Comparison of ENCODE assay signal across 8 mouse cellular contexts in the genomic region with DNA sequence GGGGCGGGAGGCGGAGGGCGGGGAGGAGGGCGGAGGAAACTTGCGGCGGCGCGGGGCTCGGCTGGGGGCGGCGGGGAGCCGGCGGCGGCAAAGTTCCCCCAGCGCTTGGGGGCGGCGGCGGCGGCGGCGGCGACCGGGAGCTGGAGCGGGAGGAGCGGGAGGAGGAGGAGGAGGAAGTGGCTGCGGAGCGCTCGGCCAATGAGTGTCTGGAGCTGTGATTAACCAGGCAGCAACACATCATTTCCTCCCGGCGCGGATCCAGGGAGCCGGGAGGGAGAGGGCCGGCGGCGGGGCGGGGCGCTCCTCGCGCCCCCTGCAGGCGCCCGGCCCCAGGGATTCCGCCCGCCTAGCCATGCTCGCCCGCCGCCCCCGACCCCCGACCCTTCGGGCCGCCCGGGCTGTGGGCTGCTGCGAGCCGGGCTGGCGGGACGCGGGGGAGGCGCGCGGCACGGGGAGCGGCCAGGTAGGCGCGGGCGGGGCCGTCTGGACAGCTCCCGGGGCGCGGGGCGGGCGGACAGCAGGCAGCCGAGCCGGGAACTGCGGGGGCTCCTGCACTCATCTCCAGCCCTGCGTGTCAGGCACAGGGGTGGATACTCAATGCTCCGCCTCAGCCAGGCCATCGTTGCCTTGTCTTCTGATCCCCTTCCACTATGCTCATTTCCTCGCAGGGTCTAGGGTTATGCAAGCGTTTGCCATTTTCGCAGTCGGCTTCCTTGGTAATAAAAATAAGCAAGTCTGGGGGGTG. TPM values are rescaled to one million over a fixed set of nuclear protein-coding genes. Genes with fewer than 3 reads are reported as not detected.
DNase-seq lines count a peak whose midpoint lies in the region; ATAC-seq and TF ChIP-seq lines count a peak whose summit lies in the region.

A gene (minus strand): TSS at position 92 of the 745 bp plus-strand sequence.
A gene (plus strand): TSS at position 233 of the 745 bp plus-strand sequence.

- peaks cover 51% of the 10 kb centered on the region for H3K79me3 ChIP-seq in C2C12 (ENCODE audit: low read depth)

- H3K79me2 ChIP-seq in C2C12 (ENCODE audit: control insufficient read depth, insufficient read depth), result peaks cover 70% of the 10 kb centered on the region

- peak; percentile 40 for TF ChIP-seq CTCF in C2C12 (IDR thresholded peaks at IDR 0.05; ENCODE audit: control insufficient read depth, insufficient read depth, insufficient read length)
- no peak for TF ChIP-seq CTCF in bone marrow macrophage, adult 2 months (IDR thresholded peaks at IDR 0.05; ENCODE audit: low read depth, low read length)
- no peak for TF ChIP-seq CTCF in liver, embryonic 14.5 days (IDR thresholded peaks at IDR 0.05; ENCODE audit: low read depth)

- H3ac ChIP-seq in C2C12 (ENCODE audit: control insufficient read depth, insufficient read length, low read depth), result peak within 1 kb of the TSS; percentile 98

- no peaks in the 10 kb centered on the region for H3K27me3 ChIP-seq in C2C12 (ENCODE audit: control insufficient read depth, insufficient read depth, insufficient read length)
- H3K27me3 ChIP-seq in forebrain, embryonic 11.5 days (ENCODE audit: control insufficient read depth, insufficient read depth, low read length), result no peaks in the 10 kb centered on the region
- no peaks in the 10 kb centered on the region for H3K27me3 ChIP-seq in heart, embryonic 15.5 days
- H3K27me3 ChIP-seq in liver, embryonic 14.5 days (ENCODE audit: control insufficient read depth, insufficient read depth, low read length), result peaks cover 24% of the 10 kb centered on the region
- no peaks in the 10 kb centered on the region for H3K27me3 ChIP-seq in neural tube, embryonic 11.5 days (ENCODE audit: control insufficient read depth, insufficient read depth, low read length)

- no peak for TF ChIP-seq POLR2A in bone marrow macrophage, adult 2 months (IDR thresholded peaks at IDR 0.05; ENCODE audit: borderline replicate concordance, low read depth, low read length)

- peaks cover 24% of the 10 kb centered on the region for H3K4me1 ChIP-seq in bone marrow macrophage, adult 2 months (ENCODE audit: control insufficient read depth, insufficient read depth, low read length)
- peaks cover 9% of the 10 kb centered on the region for H3K4me1 ChIP-seq in forebrain, embryonic 11.5 days (replicated peaks; ENCODE audit: control insufficient read depth, insufficient read depth, low read length)
- H3K4me1 ChIP-seq in heart, embryonic 15.5 days (replicated peaks), result peaks cover 50% of the 10 kb centered on the region
- peaks cover 0 to 7% of the 10 kb centered on the region in 2 experiments; a peak in 2 of 4 replicates for H3K4me1 ChIP-seq in liver, embryonic 14.5 days (replicated peaks; ENCODE audit: control insufficient read depth in 2 of 2, insufficient read depth in 2 of 2, low read length in 1 of 2)
- H3K4me1 ChIP-seq in neural tube, embryonic 11.5 days (ENCODE audit: control insufficient read depth, insufficient read depth, low read length), result peaks cover 12% of the 10 kb centered on the region; the same call in 1 of the 2 replicates

- H3K9ac ChIP-seq in forebrain, embryonic 11.5 days (ENCODE audit: low read length), result peak within 1 kb of the TSS; percentile 94
- peak within 1 kb of the TSS; percentile 93 for H3K9ac ChIP-seq in heart, embryonic 15.5 days
- H3K9ac ChIP-seq in liver, embryonic 14.5 days (replicated peaks), result peak within 1 kb of the TSS; percentile 37; the same call in 1 of the 2 replicates
- peak within 1 kb of the TSS; percentile 65 for H3K9ac ChIP-seq in neural tube, embryonic 11.5 days (ENCODE audit: low read length)

- H3K9me3 ChIP-seq in forebrain, embryonic 11.5 days (ENCODE audit: control insufficient read depth, low read length), result no peaks in the 10 kb centered on the region
- H3K9me3 ChIP-seq in heart, embryonic 15.5 days (replicated peaks), result no peaks in the 10 kb centered on the region
- no peaks in the 10 kb centered on the region for H3K9me3 ChIP-seq in liver, embryonic 14.5 days (ENCODE audit: control insufficient read depth, low read length)
- no peaks in the 10 kb centered on the region for H3K9me3 ChIP-seq in neural tube, embryonic 11.5 days (ENCODE audit: control insufficient read depth, low read length)

- H3K27ac ChIP-seq in bone marrow macrophage, adult 2 months (ENCODE audit: insufficient read depth, low read depth, low read length), result peak within 1 kb of the TSS; percentile 62
- peak within 1 kb of the TSS; percentile 88 for H3K27ac ChIP-seq in forebrain, embryonic 11.5 days (ENCODE audit: low read depth, low read length)
- peak within 1 kb of the TSS; percentile 99 for H3K27ac ChIP-seq in heart, embryonic 15.5 days
- H3K27ac ChIP-seq in liver, embryonic 14.5 days, result no peak within 1 kb of the TSS
- peak within 1 kb of the TSS; percentile 93 for H3K27ac ChIP-seq in neural tube, embryonic 11.5 days (ENCODE audit: low read depth, low read length)

- WGBS in forebrain, embryonic 11.5 days, result under 1% methylated on average over 55 of the region's 80 CpGs
- under 1% methylated on average over 51 of the region's 80 CpGs for WGBS in heart, embryonic 15.5 days
- 2% methylated on average over 50 of the region's 80 CpGs for WGBS in liver, embryonic 14.5 days (ENCODE audit: insufficient replicate concordance)
- WGBS in neural tube, embryonic 11.5 days, result 0% methylated on average over 26 of the region's 80 CpGs

- H3K36me3 ChIP-seq in C2C12 (ENCODE audit: control insufficient read depth, insufficient read depth), result no peaks in the 10 kb centered on the region
- no peaks in the 10 kb centered on the region for H3K36me3 ChIP-seq in forebrain, embryonic 11.5 days (ENCODE audit: control insufficient read depth, insufficient read depth, low read length)
- no peaks in the 10 kb centered on the region for H3K36me3 ChIP-seq in heart, embryonic 15.5 days
- H3K36me3 ChIP-seq in liver, embryonic 14.5 days (replicated peaks; ENCODE audit: control insufficient read depth, insufficient read depth, low read depth), result no peaks in the 10 kb centered on the region
- no peaks in the 10 kb centered on the region for H3K36me3 ChIP-seq in neural tube, embryonic 11.5 days (ENCODE audit: control insufficient read depth, insufficient read depth, low read length)

- H3K4me3 ChIP-seq in C2C12 (ENCODE audit: insufficient read depth, poor library complexity, severe bottlenecking), result peak within 1 kb of the TSS; percentile 81
- H3K4me3 ChIP-seq in bone marrow macrophage, adult 2 months (ENCODE audit: insufficient read depth, low read length), result peak within 1 kb of the TSS; percentile 96
- H3K4me3 ChIP-seq in forebrain, embryonic 11.5 days (ENCODE audit: low read depth, low read length), result peak within 1 kb of the TSS; percentile 92
- H3K4me3 ChIP-seq in heart, embryonic 15.5 days, result peak within 1 kb of the TSS; percentile 97
- peak within 1 kb of the TSS; percentile 54 to 70 for H3K4me3 ChIP-seq in liver, embryonic 14.5 days (ENCODE audit: insufficient read depth in 1 of 2, low read depth in 2 of 2, low read length in 2 of 2)
- H3K4me3 ChIP-seq in neural tube, embryonic 11.5 days (ENCODE audit: low read depth, low read length), result peak within 1 kb of the TSS; percentile 64

- no peak for TF ChIP-seq EP300 in liver, embryonic 14.5 days (IDR thresholded peaks at IDR 0.05; ENCODE audit: low read depth)

- peak within 1 kb of the TSS; percentile 64 for H3K4me2 ChIP-seq in forebrain, embryonic 11.5 days (ENCODE audit: low read depth, low read length, severe bottlenecking)
- peak within 1 kb of the TSS; percentile 66 for H3K4me2 ChIP-seq in heart, embryonic 15.5 days
- H3K4me2 ChIP-seq in liver, embryonic 14.5 days (ENCODE audit: low read depth), result peak within 1 kb of the TSS; percentile 61
- peak within 1 kb of the TSS; percentile 50 for H3K4me2 ChIP-seq in neural tube, embryonic 11.5 days (ENCODE audit: low read depth)

- ATAC-seq in forebrain, embryonic 11.5 days (replicated peaks; ENCODE audit: low FRiP score), result peak; percentile 94
- peak; percentile 92 for ATAC-seq in heart, embryonic 15.5 days (replicated peaks; ENCODE audit: insufficient number of reproducible peaks, insufficient read depth, low FRiP score, low read depth)
- peak; percentile 81 for ATAC-seq in liver, embryonic 14.5 days (ENCODE audit: insufficient read depth)
- peak; percentile 96 for ATAC-seq in neural tube, embryonic 11.5 days (ENCODE audit: insufficient read depth, low FRiP score, low TSS enrichment)

- DNase-seq in forebrain, embryonic 11.5 days (ENCODE audit: low spot score), result peak; percentile 89
- peak; percentile 94 for DNase-seq in kidney, postnatal 14 days
- peak in 1 of 3 experiments; percentile 27 for DNase-seq in liver, embryonic 14.5 days (ENCODE audit: low read depth in 3 of 3, low spot score in 3 of 3)
- DNase-seq in neural tube, embryonic 11.5 days (ENCODE audit: low spot score), result peak; percentile 88
- DNase-seq in telencephalon, adult 2 months (ENCODE audit: low read depth, low spot score), result peak; percentile 89

TF ChIP-seq in C2C12, 6 proteins besides CTCF, POLR2A, EP300 and RAD21:
- TF ChIP-seq USF1 (IDR thresholded peaks at IDR 0.05; ENCODE audit: low read depth), result no peak
- no peak for TF ChIP-seq CEBPB (IDR thresholded peaks at IDR 0.05; ENCODE audit: low read depth)
TF ChIP-seq in C2C12: peak in this region for 0.

RNA-seq across cellular contexts. Expression of the first gene that starts in this region (rescaled TPM):
- 37.2 TPM for polyA plus RNA-seq in C2C12 (2012; fragmentation: generic; extraction: Trizol)
- polyA plus RNA-seq in bone marrow macrophage, adult 2 months (2012; ENCODE audit: insufficient read depth, insufficient read length, missing spikeins), result 11.2 and 14.2 TPM in 2 replicates
- 5.1 and 5.9 TPM in 2 replicates for polyA plus RNA-seq in forebrain, embryonic 11.5 days (2014; fragmentation: Nextera tagmentation; extraction: Ambion mirVana)
- polyA plus RNA-seq in heart, embryonic 15.5 days (2015; fragmentation: Nextera tagmentation; extraction: Ambion mirVana), result 8.6 and 8.8 TPM in 2 replicates
- 3.0 and 3.3 TPM in 2 replicates for polyA plus RNA-seq in liver, embryonic 14.5 days (2012; rRNA removed)
- polyA plus RNA-seq in liver, embryonic 14.5 days (2014; fragmentation: Nextera tagmentation; extraction: Ambion mirVana), result 2.0 and 2.7 TPM in 2 replicates
- 6.6 and 7.3 TPM in 2 replicates for polyA plus RNA-seq in neural tube, embryonic 11.5 days (2014; fragmentation: Nextera tagmentation; extraction: Ambion mirVana)

RNA-seq across cellular contexts. Expression of the second gene that starts in this region (rescaled TPM):
- polyA plus RNA-seq in C2C12 (2012; fragmentation: generic; extraction: Trizol), result 7.3 TPM
- 3.5 and 6.7 TPM in 2 replicates for polyA plus RNA-seq in bone marrow macrophage, adult 2 months (2012; ENCODE audit: insufficient read depth, insufficient read length, missing spikeins)
- 4.9 and 7.5 TPM in 2 replicates for polyA plus RNA-seq in forebrain, embryonic 11.5 days (2014; fragmentation: Nextera tagmentation; extraction: Ambion mirVana)
- 5.2 and 7.5 TPM in 2 replicates for polyA plus RNA-seq in heart, embryonic 15.5 days (2015; fragmentation: Nextera tagmentation; extraction: Ambion mirVana)
- polyA plus RNA-seq in liver, embryonic 14.5 days (2012; rRNA removed), result 1.1 TPM in 2 replicates
- 1.1 and 1.4 TPM in 2 replicates for polyA plus RNA-seq in liver, embryonic 14.5 days (2014; fragmentation: Nextera tagmentation; extraction: Ambion mirVana)
- 7.0 and 8.8 TPM in 2 replicates for polyA plus RNA-seq in neural tube, embryonic 11.5 days (2014; fragmentation: Nextera tagmentation; extraction: Ambion mirVana)

Comparison
In these comparisons a context has a peak if more than half of its experiments do, and no peak if none do; other contexts are left out.
1. H3K9ac ChIP-seq: peak in every context shown above with its lines; median percentile 94 in forebrain, embryonic 11.5 days; 93 in heart, embryonic 15.5 days; 65 in neural tube, embryonic 11.5 days; 37 in liver, embryonic 14.5 days.